Mouse (Mus musculus) Patski (cell line): ENCODE results near the gene Duox1. TPM values are rescaled to one million over a fixed set of nuclear protein-coding genes. Genes with fewer than 3 reads are reported as not detected.

Experiments used
- ATAC-seq: fragments of 100-300 bp; one replicate; pipeline ENCODE4 v1.8.0; 2021
- CTCF ChIA-PET: fragments of 350-600 bp; sonication (Branson Sonifier 250); formaldehyde crosslinking; loops from one replicate; lab custom pipeline; 2022; ENCODE audit warnings: inconsistent platforms; lab: Charles Lee
- POLR2A ChIA-PET: fragments of 350-600 bp; sonication (Branson Sonifier 250); formaldehyde crosslinking; loops from one replicate; lab custom pipeline; 2022; ENCODE audit warnings: antibody characterized with exemption, inconsistent platforms; lab: Charles Lee
- DNase-seq: peaks from one replicate; pipeline ENCODE4 v3.0.0-alpha.2; 2011; ENCODE audit warnings: low read depth, low spot score
- H3K27me3 ChIP-seq: fragments of 371-371 bp; one replicate; pipeline ENCODE4 v1.5.1; 2021
- CTCF ChIP-seq: fragments of 100-300 bp; IDR thresholded peaks from one replicate; pipeline ENCODE4 v1.5.1; 2021
- in situ Hi-C: fragments of 300-500 bp; cut with MboI; formaldehyde crosslinking; loops from 3 replicates; pipeline ENCODE4 v1.11.1; 2018; ENCODE audit warnings: low pct_unique_long_range_greater_than_20kb, mixed read lengths
- polyA plus RNA-seq: library from polyadenylated mRNA; unstranded; gene quantifications from one replicate; pipeline ENCODE4 v1.2.3, GENCODE M21; 2021

Duox1 gene
- polyA plus RNA-seq, 1 experiment from 2014 or later: 0.04 TPM

DNA sequence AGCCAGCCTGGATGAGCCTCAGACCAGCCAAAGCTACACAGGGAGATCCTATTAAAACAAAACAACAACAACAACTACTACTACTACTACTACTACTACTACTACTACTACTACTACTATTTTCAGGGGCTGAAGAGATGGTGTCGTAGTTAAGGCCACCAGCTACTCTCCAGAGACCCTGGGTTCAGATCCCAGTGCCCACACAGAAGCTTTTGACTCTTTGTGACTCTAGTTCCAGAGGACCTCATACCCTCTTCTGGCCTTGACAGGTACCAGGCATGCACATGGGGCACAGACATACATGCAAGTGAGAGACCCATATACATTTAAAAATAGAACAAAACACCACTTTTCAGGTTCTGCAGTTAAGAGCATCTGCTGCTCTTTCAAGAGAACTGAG lies 57.1 kb downstream of the Duox1 start:
- CTCF ChIA-PET: no interaction called here
- no peaks in the 10 kb centered on the region for H3K27me3 ChIP-seq
- in situ Hi-C loops: no loop called here
- ATAC-seq: no peak
- POLR2A ChIA-PET: no interaction called here
- no peak for TF ChIP-seq CTCF
- no peak for DNase-seq

DNA sequence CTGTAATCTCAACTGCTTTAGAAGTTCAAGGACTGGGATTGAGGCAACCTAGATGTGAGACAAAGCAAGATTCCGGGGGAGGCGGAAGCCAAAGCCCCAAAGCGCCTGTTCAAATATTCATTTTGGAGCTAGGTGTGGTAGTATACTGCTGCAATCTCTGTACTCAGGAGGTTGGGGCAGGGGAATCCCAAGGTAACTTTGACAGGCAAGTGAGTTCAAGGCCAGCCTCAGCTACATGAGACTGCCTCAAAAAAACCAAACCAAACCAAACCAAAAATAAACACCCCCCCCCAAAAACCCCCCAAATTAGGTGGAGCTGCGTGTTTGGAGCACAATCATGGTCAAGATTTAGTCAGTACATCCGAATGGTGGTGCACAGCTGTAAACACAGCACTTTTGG lies 58.5 kb downstream of the Duox1 start:
- in situ Hi-C loops: no loop called here
- no peak for TF ChIP-seq CTCF
- H3K27me3 ChIP-seq: no peaks in the 10 kb centered on the region
- DNase-seq: no peak
- ChIA-PET CTCF (no interaction called here), POLR2A (interaction anchor here (0.6 kb wide), 1 partner anchor 14 kb away, joined by 4 read pairs; no protein-coding TSS in a partner anchor)
- no peak for ATAC-seq

- CTCF ChIA-PET: no interaction called here
- in situ Hi-C loops: loop anchor here (5.0 kb wide), 3 partner anchors 32 to 172 kb away; partner anchors contain the start of gene Duoxa1
- DNase-seq: no peak
- TF ChIP-seq CTCF: no peak
- no peaks in the 10 kb centered on the region for H3K27me3 ChIP-seq
- no peak for ATAC-seq
- POLR2A ChIA-PET: interaction anchor here (0.6 to 0.7 kb wide), 4 partner anchors 101 to 252 kb away, joined by 3 to 7 read pairs (median 5); no protein-coding TSS in a partner anchor
These were observed 59.3 kb downstream of the Duox1 start for GRCm38 (mm10) chr2:122374666-122375331.

- H3K27me3 ChIP-seq: no peaks in the 10 kb centered on the region
- in situ Hi-C loops: loop anchor here (5.0 kb wide), 3 partner anchors 33 to 173 kb away; partner anchors contain the start of gene Duoxa1
- ChIA-PET CTCF (interaction anchor here (1.3 kb wide), 1 partner anchor 66 kb away, joined by 3 read pairs; no protein-coding TSS in a partner anchor), POLR2A (interaction anchor here (0.6 to 0.7 kb wide), 4 partner anchors 101 to 253 kb away, joined by 3 to 7 read pairs (median 5); no protein-coding TSS in a partner anchor)
- no peak for TF ChIP-seq CTCF
- DNase-seq (peak; percentile 99), ATAC-seq (peak; percentile 48)
These were observed 60.0 kb downstream of the Duox1 start for GRCm38 (mm10) chr2:122375391-122375991.

GRCm38 (mm10) chr2:122376041-122376561 lies 60.6 kb downstream of the Duox1 start:
- DNase-seq: no peak
- in situ Hi-C loops: loop anchor here (5.0 kb wide), 3 partner anchors 34 to 174 kb away; partner anchors contain the start of gene Duoxa1
- POLR2A ChIA-PET: interaction anchor here (0.9 to 1.3 kb wide), 3 partner anchors 8 to 327 kb away, joined by 3 to 5 read pairs (median 3); partner anchors contain the start of gene Slc30a4
- H3K27me3 ChIP-seq: no peaks in the 10 kb centered on the region
- no peak for TF ChIP-seq CTCF
- CTCF ChIA-PET: interaction anchor here (1.3 kb wide), 1 partner anchor 66 kb away, joined by 3 read pairs; no protein-coding TSS in a partner anchor
- peak; percentile 19 for ATAC-seq

DNA sequence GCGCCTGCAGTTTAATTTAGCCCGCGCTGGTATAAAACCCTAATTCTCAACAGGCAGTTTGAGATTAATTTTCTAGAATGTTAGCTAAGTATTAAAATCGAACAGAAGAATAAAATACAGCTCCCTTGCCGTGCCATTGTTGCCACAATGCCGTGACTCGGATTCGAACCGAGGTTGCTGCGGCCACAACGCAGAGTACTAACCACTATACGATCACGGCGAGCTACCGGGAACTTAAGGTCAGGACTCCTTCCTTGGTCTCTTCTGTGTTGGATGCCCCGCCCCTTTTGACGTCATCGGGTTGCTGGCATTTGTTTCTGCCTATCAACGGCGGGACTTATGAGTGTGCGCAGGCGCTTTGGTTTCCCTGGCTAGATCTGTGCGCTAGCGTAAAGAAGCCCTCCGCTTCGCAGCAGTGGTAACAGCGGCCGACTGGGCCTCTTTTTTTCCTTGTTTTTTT lies 61.8 kb downstream of the Duox1 start:
- TF ChIP-seq CTCF: no peak
- in situ Hi-C loops: loop anchor here (5.0 kb wide), 3 partner anchors 35 to 175 kb away; partner anchors contain the start of gene Duoxa1
- ChIA-PET POLR2A (interaction anchor here (1.2 to 1.3 kb wide), 2 partner anchors 9 to 325 kb away, joined by 3 to 5 read pairs; partner anchors contain the start of gene Slc30a4), CTCF (interaction anchor here (1.0 to 2.3 kb wide), 3 partner anchors 11 to 68 kb away, joined by 3 to 10 read pairs (median 6); no protein-coding TSS in a partner anchor)
- ATAC-seq: peak; percentile 70
- peak; percentile 73 for DNase-seq
- H3K27me3 ChIP-seq: no peaks in the 10 kb centered on the region

GRCm38 (mm10) chr2:122377751-122378246 lies 62.3 kb downstream of the Duox1 start:
- ATAC-seq: peak; percentile 52
- TF ChIP-seq CTCF: no peak
- no peaks in the 10 kb centered on the region for H3K27me3 ChIP-seq
- in situ Hi-C loops: loop anchor here (5.0 kb wide), 3 partner anchors 35 to 175 kb away; partner anchors contain the start of gene Duoxa1
- CTCF ChIA-PET: interaction anchor here (1.0 to 2.3 kb wide), 9 partner anchors 9 to 251 kb away, joined by 3 to 19 read pairs (median 6); partner anchors contain the start of gene Shf
- POLR2A ChIA-PET: interaction anchor here (0.6 to 1.3 kb wide), 2 partner anchors 29 to 265 kb away, joined by 4 to 5 read pairs; no protein-coding TSS in a partner anchor
- peak; percentile 17 for DNase-seq

DNA sequence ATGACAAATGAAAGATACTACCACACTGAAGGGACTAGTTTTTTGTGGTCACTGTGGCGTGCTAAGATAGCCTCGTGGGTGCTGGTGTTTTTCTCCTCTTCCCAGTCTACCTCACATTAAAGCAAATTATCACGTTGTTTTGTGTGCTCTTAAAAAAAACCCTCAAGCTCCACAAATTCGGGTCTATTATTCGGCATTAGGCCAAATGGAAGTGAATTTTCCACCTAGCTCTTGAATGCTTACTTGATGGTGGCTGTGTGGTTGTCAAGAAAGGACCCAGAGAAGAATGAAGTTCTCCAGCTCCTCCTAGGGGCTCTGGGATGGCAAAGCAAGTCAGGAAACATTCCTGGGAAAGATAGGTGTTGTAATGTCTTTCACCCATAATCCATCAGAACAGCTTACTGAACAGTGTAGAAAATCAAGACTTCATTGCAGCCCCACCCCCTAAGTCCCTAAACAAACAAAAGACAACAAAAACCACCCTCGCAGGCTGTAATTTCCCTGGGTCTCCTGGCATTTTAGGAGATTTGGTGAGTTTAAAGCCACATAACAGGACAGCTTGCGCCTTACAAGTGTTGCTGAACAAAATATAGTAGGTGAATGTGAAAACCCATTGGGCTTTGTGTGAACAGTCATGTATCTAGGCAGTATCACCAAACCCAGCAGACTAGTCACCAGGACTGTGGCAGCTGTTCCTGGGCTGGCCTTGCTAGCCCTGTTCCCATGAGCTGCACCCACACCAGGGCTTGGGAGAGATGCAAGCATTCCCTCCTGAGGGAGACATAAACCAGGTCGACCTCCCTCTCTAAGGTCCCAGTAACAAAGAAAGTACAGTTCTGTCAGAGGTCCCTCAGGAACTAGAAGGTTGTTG lies 63.2 kb downstream of the Duox1 start:
- ATAC-seq (peak; percentile 14), DNase-seq (peak; percentile 30)
- POLR2A ChIA-PET: interaction anchor here (0.6 to 1.3 kb wide), 3 partner anchors 30 to 266 kb away, joined by 3 to 5 read pairs (median 4); no protein-coding TSS in a partner anchor
- in situ Hi-C loops: loop anchor here (5.0 kb wide), 3 partner anchors 36 to 176 kb away; partner anchors contain the start of gene Duoxa1
- no peaks in the 10 kb centered on the region for H3K27me3 ChIP-seq
- peak; percentile 79 for TF ChIP-seq CTCF
- CTCF ChIA-PET: interaction anchor here (0.9 to 2.3 kb wide), 9 partner anchors 10 to 250 kb away, joined by 3 to 19 read pairs (median 6); partner anchors contain the start of gene Shf

- POLR2A ChIA-PET: interaction anchor here (1.3 kb wide), 1 partner anchor 30 kb away, joined by 4 read pairs; no protein-coding TSS in a partner anchor
- in situ Hi-C loops: loop anchor here (5.0 kb wide), 3 partner anchors 37 to 177 kb away; partner anchors contain the start of gene Duoxa1
- no peaks in the 10 kb centered on the region for H3K27me3 ChIP-seq
- DNase-seq (no peak), ATAC-seq (no peak)
- no peak for TF ChIP-seq CTCF
- CTCF ChIA-PET: interaction anchor here (0.9 to 2.0 kb wide), 4 partner anchors 9 to 184 kb away, joined by 3 to 19 read pairs (median 8); no protein-coding TSS in a partner anchor
These were observed 63.8 kb downstream of the Duox1 start for GRCm38 (mm10) chr2:122379292-122379650.
